Mouse (Mus musculus) bone marrow, adult 2 months (tissue): ENCODE results near the gene Tub.
A peak's percentile ranks its signal among the peaks of the same experiment; 100 is the strongest.

Experiments used
- CTCF ChIP-seq: fragments of 200-500 bp; IDR thresholded peaks from 2 replicates; pipeline ENCODE4 v1.5.1; 2011; ENCODE audit warnings: low read length, control low read depth; ENCODE audit not compliant: control insufficient read depth, insufficient read depth
- POLR2A ChIP-seq: fragments of 200-500 bp; IDR thresholded peaks from 2 replicates; pipeline ENCODE4 v1.6.1; 2011; ENCODE audit warnings: low read depth, mild to moderate bottlenecking, control low read depth, low read length, borderline replicate concordance; ENCODE audit not compliant: control insufficient read depth

- TF ChIP-seq CTCF (peak; percentile 65), POLR2A (no peak)
These were observed 71.3 kb downstream of the Tub start for GRCm38 (mm10) chr7:109021428-109021827.
